Mouse (Mus musculus) forebrain, embryonic 15.5 days (tissue): ENCODE results near the gene 9530053A07Rik. TPM values are rescaled to one million over a fixed set of nuclear protein-coding genes. Genes with fewer than 3 reads are reported as not detected.
"Not testable (repeated sequence)": the region's sequence is repeated elsewhere in the genome, so short reads cannot be mapped to it uniquely, and the experiment has no call there.

Experiments
- ATAC-seq: fragments of 200-750 bp; cut with Nextera tagmentation; replicated peaks from 2 replicates; pipeline ENCODE4 v1.8.0; 2017; ENCODE audit warnings: mild to moderate bottlenecking, moderate TSS enrichment, moderate library complexity
- H3K27ac ChIP-seq: fragments of 300-500 bp; sonication (generic); replicated peaks from 2 replicates; pipeline ENCODE4 v1.5.1; 2015; ENCODE audit warnings: mild to moderate bottlenecking, inconsistent platforms
- H3K27me3 ChIP-seq: fragments of 300-500 bp; sonication (generic); 2 replicates; pipeline ENCODE4 v1.6.1; 2015; ENCODE audit warnings: inconsistent platforms
- H3K36me3 ChIP-seq: fragments of 300-500 bp; sonication (generic); 2 replicates; pipeline ENCODE4 v1.6.1; 2015; ENCODE audit warnings: mild to moderate bottlenecking, inconsistent platforms
- H3K4me1 ChIP-seq: fragments of 300-500 bp; sonication (generic); 2 replicates; pipeline ENCODE4 v1.6.1; 2015; ENCODE audit warnings: inconsistent platforms
- H3K4me2 ChIP-seq: fragments of 300-500 bp; sonication (generic); replicated peaks from 2 replicates; pipeline ENCODE4 v1.6.1; 2015; ENCODE audit warnings: mild to moderate bottlenecking, inconsistent platforms
- H3K4me3 ChIP-seq: fragments of 300-500 bp; sonication (generic); 2 replicates; pipeline ENCODE4 v1.5.1; 2015; ENCODE audit warnings: mild to moderate bottlenecking, inconsistent platforms
- H3K9ac ChIP-seq: fragments of 300-500 bp; sonication (generic); replicated peaks from 2 replicates; pipeline ENCODE4 v1.6.1; 2015; ENCODE audit warnings: mild to moderate bottlenecking, inconsistent platforms
- H3K9me3 ChIP-seq: fragments of 300-500 bp; sonication (generic); 2 replicates; pipeline ENCODE4 v1.6.1; 2016; ENCODE audit warnings: inconsistent platforms
- WGBS: fragments of 180-500 bp; shearing (Covaris S2); methylation state at CpG from one replicate; pipeline ENCODE4 v1.1.7; 2015; ENCODE audit warnings: mixed read lengths; 5-methylcytosine and 5-hydroxymethylcytosine counted together
- polyA plus RNA-seq: library from polyadenylated mRNA; unstranded; fragments of >200 nt; fragmentation: Nextera tagmentation; extraction: Ambion mirVana; gene quantifications from 2 replicates; pipeline ENCODE4 v1.2.1, GENCODE M21; 2015

Gene 9530053A07Rik
- polyA plus RNA-seq, 1 experiment from 2014 or later, result 0.11 TPM

DNA sequence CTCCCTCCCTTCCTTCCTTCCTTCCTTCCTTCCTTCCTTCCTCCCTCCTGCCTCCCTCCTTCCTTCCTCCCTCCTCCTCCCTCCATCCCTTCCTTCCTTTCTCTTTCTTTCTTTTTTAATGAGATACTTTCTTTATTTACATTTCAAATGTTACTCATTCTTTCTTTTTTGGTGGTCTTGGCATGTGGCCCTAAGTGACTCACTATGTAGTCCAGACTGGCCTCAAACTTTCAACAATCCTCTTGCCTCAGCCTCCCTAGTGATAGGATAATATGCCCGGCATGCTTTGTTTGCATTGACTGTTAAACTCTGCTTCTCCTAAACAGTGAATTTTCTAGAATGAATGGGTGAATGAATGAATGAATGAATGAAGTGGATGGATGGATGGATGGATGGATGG is 20.6 kb downstream of the 9530053A07Rik start:
- no peak for ATAC-seq
- Histone ChIP-seq H3K27me3 (no peaks in the 10 kb centered on the region), H3K9me3 (no peaks in the 10 kb centered on the region), H3K4me1 (no peaks in the 10 kb centered on the region), H3K36me3 (no peaks in the 10 kb centered on the region), H3K27ac (no peak overlapping the region), H3K9ac (no peak overlapping the region), H3K4me3 (no peak overlapping the region), H3K4me2 (no peak overlapping the region)
- WGBS, result 95% methylated on average over 1 of the region's 1 CpGs

DNA sequence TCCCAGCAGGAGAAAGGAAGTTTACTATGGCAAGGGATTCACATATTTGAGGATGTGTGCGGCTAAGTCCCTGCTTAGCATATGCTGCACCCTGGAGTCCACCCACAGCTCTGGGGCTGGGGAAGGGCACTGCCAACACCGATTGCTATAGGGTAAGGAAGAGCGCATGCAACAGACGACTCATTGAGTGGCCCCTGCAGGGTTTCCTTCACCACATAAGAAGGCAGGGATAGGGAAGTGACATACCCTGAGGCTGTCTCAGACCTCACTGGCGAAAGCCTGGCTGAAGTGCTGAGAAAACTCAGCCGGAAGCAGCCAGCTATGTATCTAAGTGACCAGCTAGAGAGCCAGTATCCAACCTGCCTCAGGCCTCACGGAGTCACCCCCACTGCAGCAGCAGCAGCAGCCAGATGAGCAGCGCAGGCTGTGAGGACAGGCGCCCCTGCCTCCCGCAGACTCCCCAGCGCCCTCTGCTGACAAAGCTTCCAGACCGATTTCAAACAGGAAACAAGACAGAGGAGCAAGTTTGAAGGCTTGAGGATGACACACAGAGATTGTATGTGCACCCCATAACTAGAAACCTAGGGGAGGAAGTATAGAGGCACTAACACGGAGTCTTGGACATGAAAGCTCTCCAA is 22.4 kb downstream of the 9530053A07Rik start:
- Histone ChIP-seq H3K36me3 (no peaks in the 10 kb centered on the region), H3K4me2 (no peak overlapping the region), H3K9me3 (no peaks in the 10 kb centered on the region), H3K27ac (no peak overlapping the region), H3K4me3 (no peak overlapping the region), H3K27me3 (no peaks in the 10 kb centered on the region), H3K9ac (no peak overlapping the region), H3K4me1 (no peaks in the 10 kb centered on the region)
- no peak for ATAC-seq
- WGBS, result 16% methylated on average over 13 of the region's 13 CpGs

DNA sequence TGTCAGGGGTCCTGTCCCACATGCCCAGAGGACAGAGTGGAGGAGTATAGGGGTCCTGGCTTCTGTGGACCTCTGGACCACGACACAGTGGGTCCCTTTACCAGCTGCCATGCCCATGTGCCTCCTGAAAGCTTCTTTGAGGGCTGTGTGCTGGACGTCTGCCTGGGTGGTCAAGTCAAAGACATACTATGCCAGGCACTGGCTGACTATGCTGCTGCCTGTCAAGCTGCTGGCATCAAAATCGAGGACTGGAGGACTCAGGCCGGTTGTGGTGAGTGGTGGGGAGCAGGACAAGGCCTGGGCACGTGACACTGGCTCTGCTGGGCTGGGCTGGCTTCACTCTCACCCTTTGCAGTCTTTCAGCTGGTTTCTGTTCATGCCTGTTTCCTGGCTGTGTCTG is 24.3 kb downstream of the 9530053A07Rik start:
- not testable (repeated sequence) for H3K36me3 ChIP-seq, H3K4me3 ChIP-seq, ATAC-seq, H3K9me3 ChIP-seq, H3K9ac ChIP-seq, H3K27ac ChIP-seq, H3K27me3 ChIP-seq, H3K4me1 ChIP-seq, H3K4me2 ChIP-seq
- WGBS, result 34% methylated on average over 5 of the region's 5 CpGs

DNA sequence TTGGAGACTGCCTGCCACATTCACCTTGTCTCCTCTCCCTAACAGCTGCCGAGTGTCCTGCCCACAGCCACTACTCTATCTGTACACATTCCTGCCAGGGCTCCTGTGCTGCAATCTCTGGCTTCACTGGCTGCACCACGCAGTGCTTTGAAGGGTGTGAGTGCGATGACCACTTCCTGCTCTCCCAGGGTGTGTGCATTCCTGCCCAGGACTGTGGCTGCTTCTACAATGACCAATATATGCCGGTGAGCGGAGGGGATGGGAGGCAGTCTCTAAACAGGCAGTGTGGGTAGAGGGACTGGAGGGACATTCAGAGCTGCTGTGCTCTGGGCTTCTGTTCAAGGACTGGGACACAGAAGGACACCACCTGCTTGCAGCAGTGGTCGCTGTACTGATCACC is 30.0 kb downstream of the 9530053A07Rik start:
- no peak overlapping the region for H3K9ac ChIP-seq
- ATAC-seq, result no peak

DNA sequence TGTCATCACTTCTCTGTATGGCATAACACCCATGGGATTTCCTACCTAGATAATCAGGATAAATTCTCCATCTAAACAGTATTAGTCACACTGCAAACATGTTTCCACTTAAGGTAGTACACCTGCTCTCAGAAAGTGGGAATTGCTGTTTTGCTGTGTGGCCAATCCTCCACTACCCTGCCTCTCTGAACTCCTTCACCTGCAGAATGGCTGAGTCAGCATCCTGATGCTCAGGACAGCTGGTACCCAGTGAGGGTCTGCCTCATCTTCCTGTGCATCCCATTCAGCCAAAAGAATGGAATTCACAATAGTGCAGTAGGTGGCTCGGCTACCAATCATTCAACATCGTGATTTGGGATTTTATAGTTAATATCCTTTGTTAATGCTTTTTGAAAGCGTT is 30.6 kb downstream of the 9530053A07Rik start:
- no peak overlapping the region for H3K27ac ChIP-seq
- no peak overlapping the region for H3K4me2 ChIP-seq
- no peak for ATAC-seq
- 71% methylated on average over 3 of the region's 3 CpGs for WGBS
- no peaks in the 10 kb centered on the region for H3K9me3 ChIP-seq
- H3K9ac ChIP-seq, result no peak overlapping the region
- H3K4me3 ChIP-seq, result no peak overlapping the region
- no peaks in the 10 kb centered on the region for H3K4me1 ChIP-seq
- H3K36me3 ChIP-seq, result no peaks in the 10 kb centered on the region
- H3K27me3 ChIP-seq, result no peaks in the 10 kb centered on the region

More for the DNA sequence above, 30.0 kb downstream of the 9530053A07Rik start:
- H3K4me1 ChIP-seq, result no peaks in the 10 kb centered on the region
- no peak overlapping the region for H3K27ac ChIP-seq
- no peak overlapping the region for H3K4me3 ChIP-seq
- no peak overlapping the region for H3K4me2 ChIP-seq
- no peaks in the 10 kb centered on the region for H3K36me3 ChIP-seq
- no peaks in the 10 kb centered on the region for H3K9me3 ChIP-seq
- 75% methylated on average over 6 of the region's 6 CpGs for WGBS
- H3K27me3 ChIP-seq, result no peaks in the 10 kb centered on the region

DNA sequence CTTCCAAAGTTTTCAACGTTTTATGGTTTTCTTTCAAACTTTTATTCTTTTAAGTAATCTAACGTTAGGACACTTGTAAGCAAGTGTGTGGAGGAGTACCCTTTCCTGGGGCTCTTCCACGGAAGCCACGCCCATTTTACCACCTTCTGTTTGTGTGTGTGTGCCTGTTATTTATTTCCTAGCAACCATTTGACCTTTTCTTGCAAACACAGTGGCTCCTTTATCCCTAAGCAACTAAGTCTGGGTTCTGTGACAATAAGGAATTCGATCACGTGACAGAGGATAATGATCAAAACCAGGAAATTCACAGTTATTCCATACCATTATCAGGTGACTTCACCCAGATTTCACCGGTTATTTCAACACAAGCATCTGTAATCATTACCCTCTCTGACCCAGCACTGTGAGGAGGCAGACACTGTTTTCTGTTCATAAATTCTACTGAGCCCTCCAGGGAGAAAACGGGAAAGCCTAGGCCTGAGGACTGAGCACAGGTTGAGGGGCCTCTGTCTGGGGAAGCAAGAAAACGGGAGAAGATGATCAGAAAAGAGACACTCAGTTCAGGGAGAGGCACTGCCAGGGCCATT is 32.0 kb downstream of the 9530053A07Rik start:
- H3K4me1 ChIP-seq, result no peaks in the 10 kb centered on the region
- no peak overlapping the region for H3K4me2 ChIP-seq
- H3K27ac ChIP-seq, result no peak overlapping the region
- no peak overlapping the region for H3K9ac ChIP-seq
- H3K27me3 ChIP-seq, result no peaks in the 10 kb centered on the region
- no peaks in the 10 kb centered on the region for H3K9me3 ChIP-seq
- no peaks in the 10 kb centered on the region for H3K36me3 ChIP-seq
- ATAC-seq, result no peak
- H3K4me3 ChIP-seq, result no peak overlapping the region
- WGBS, result 56% methylated on average over 9 of the region's 9 CpGs

DNA sequence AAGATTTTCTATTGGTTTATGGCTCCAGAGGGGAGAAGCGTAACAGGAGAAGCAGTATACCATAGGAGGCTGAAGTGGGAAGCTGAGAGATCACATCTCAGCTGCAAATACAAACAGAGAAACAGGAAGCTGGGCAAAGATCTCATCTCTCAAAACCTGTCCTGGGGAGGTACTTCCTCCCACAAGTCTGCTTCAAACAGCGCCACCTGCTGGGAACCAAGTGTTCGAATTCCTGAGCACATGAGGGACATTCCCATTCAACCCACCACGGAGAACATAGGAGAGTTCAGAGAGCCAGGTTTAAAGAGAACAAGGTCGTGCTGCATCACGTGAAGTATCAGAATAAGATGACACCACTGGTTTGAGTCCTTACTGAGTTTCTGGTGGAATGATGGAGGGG is 36.1 kb downstream of the 9530053A07Rik start:
- H3K4me1 ChIP-seq, result peaks cover 18% of the 10 kb centered on the region
- H3K36me3 ChIP-seq, result no peaks in the 10 kb centered on the region
- H3K27ac ChIP-seq, result no peak overlapping the region
- no peak overlapping the region for H3K4me3 ChIP-seq
- WGBS, result 85% methylated on average over 6 of the region's 6 CpGs
- no peak for ATAC-seq
- H3K4me2 ChIP-seq, result no peak overlapping the region
- no peaks in the 10 kb centered on the region for H3K9me3 ChIP-seq
- no peaks in the 10 kb centered on the region for H3K27me3 ChIP-seq
- H3K9ac ChIP-seq, result no peak overlapping the region

DNA sequence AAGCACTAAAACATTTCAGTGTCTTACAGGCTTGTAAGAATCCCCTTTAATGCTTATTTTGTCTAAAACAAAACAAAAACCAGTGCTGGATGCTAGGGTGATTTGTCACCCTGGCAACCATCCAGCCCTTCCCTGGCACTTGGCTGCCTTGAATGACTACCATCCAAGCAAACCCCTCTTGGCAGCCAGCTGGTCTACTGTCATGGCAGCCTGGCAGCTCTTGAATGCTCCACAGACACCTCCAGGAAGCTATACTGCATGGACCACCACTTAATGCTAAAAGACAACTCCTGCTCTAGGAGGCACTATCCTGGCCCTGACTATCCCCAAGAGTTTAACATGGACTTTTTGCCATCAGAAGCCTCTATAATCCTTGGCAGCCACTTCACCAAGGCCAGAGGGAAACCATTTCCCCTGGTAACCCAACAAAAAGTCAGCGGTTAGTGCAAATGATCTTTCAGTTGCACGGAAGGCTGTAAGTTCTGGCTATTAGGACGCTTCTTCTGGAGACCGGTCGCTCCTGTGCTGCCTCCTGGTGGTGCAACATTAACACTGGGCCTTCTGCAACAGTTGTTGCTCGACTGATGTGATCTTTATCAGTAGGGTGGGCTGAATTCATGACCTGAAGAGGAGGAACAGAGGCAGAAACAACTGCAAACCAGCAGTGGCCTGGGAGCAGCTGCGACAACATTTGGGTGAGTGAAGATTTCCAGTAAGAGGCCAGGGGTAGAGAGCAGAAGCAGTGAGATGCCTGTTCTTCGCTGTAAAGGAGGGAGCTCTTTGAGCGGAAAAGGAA is 39.3 kb downstream of the 9530053A07Rik start:
- WGBS, result 9% methylated on average over 9 of the region's 9 CpGs
- peak; percentile 33; the same call in 1 of the 2 replicates for ATAC-seq
- H3K9ac ChIP-seq, result peak overlapping the region; percentile 41
- H3K4me3 ChIP-seq, result peak overlapping the region; percentile 96
- peaks cover 33% of the 10 kb centered on the region for H3K4me1 ChIP-seq
- H3K4me2 ChIP-seq, result peak overlapping the region; percentile 80
- H3K9me3 ChIP-seq, result no peaks in the 10 kb centered on the region
- no peaks in the 10 kb centered on the region for H3K27me3 ChIP-seq
- H3K36me3 ChIP-seq, result no peaks in the 10 kb centered on the region
- H3K27ac ChIP-seq, result peak overlapping the region; percentile 86

DNA sequence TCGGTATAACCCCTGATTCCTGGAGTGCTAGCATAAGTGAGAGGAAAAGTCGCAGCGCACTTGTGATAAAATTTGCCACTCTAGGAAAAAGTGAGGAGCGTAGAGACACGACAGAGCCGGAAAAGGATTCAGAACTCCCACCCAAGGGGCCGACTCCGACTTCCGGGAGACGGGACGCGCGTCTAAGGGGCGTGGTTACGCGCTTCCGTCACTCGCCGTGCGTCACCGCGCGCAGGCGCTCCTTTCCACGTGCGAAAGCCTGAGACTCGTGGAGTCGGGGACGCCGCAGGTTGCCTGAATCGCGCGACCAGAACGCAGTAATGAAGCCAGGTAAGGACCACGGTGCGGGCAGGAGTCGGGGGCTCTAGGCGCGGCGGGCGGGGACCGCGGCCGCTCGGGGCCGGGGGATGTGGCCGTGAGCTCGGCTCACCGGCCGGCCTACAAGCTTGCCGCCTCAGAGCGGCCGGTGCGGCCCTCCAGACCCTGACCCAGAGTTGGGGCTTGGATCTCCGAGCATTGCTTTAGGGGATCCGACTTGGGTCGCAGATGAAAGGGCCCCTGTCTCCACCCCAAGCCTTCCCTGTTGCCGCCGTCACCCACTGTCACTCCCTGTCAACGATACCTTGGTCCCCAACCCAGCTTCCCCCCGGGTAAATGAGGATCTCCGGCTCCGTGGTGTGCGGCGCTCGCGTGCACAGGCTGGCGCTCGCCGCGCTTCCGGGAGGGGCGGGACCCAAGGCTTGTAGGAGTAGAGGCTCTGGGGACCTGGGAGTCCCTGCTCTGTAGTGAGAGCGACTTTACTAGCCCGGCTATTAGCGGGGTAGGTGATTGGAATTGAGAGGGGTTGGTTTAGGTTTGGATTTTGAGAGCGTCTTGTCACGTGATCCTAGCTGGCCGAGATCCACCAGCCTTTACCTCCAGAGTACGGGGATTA is 40.5 kb downstream of the 9530053A07Rik start, which contains the start of gene Fbl:
Gene Fbl, plus strand, starts transcription at position 222 of the 934 bp plus-strand sequence.
- peaks cover 33% of the 10 kb centered on the region for H3K4me1 ChIP-seq
- H3K36me3 ChIP-seq, result no peaks in the 10 kb centered on the region
- H3K9me3 ChIP-seq, result no peaks in the 10 kb centered on the region
- H3K9ac ChIP-seq, result peak within 1 kb of the TSS; percentile 80
- peak within 1 kb of the TSS; percentile 86 for H3K27ac ChIP-seq
- under 1% methylated on average over 80 of the region's 80 CpGs for WGBS
- peak within 1 kb of the TSS; percentile 80 for H3K4me2 ChIP-seq
- H3K4me3 ChIP-seq, result peak within 1 kb of the TSS; percentile 96
- no peaks in the 10 kb centered on the region for H3K27me3 ChIP-seq
- peak; percentile 94 for ATAC-seq

DNA sequence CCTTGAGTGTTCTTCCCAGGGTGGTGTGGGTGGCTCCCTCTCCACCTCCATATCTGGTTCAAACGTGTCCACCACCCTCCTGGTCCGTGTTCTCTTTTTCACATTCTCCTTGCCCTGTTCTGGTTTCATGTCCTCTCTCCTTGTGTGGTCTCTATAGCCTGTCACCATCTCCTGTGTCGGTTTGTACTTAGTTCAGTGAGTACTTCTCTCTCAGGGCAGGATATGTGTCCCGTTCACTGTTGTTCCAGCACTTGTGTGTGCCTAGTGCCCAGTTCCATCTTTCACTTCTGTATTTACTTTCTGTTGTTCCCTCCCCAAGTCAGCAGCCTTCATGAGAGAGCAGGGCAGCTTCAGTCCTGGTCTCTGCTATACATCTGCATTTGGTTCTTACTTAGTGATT is 46.1 kb downstream of the 9530053A07Rik start:
- Histone ChIP-seq H3K36me3 (peaks cover 32% of the 10 kb centered on the region), H3K9me3 (no peaks in the 10 kb centered on the region), H3K4me1 (peaks cover 16% of the 10 kb centered on the region), H3K4me2 (no peak overlapping the region), H3K27ac (no peak overlapping the region), H3K4me3 (no peak overlapping the region), H3K27me3 (no peaks in the 10 kb centered on the region), H3K9ac (no peak overlapping the region)
- no peak for ATAC-seq
- WGBS, result 92% methylated on average over 4 of the region's 4 CpGs

DNA sequence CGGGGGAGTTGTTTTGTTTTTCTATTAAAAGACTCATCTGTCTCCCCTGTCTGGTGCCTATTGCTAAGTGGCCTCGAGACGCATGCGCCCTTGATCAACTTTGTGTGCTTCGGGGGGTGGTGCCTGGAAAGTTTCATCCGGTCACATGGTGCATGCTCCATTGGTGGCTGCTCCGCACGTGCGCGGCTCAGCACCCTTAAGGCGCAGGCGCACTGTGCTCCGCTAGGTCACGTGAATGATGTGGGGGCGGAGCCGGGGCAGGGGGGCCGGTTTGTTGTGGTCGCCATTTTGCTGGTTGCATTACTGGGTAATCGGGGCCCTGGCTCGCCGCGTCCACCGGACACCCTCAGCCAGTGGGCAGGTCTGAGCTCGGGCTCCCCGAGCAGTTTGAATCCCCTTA is 50.0 kb downstream of the 9530053A07Rik start, which contains the start of gene Dyrk1b:
Gene Dyrk1b, plus strand, starts transcription at position 242 of the 400 bp plus-strand sequence.
- peak within 1 kb of the TSS; percentile 94 for H3K9ac ChIP-seq
- peaks cover 62% of the 10 kb centered on the region for H3K36me3 ChIP-seq
- peak; percentile 91 for ATAC-seq
- peak within 1 kb of the TSS; percentile 97 for H3K27ac ChIP-seq
- no peaks in the 10 kb centered on the region for H3K27me3 ChIP-seq
- peak within 1 kb of the TSS; percentile 99 for H3K4me3 ChIP-seq
- peaks cover 13% of the 10 kb centered on the region for H3K4me1 ChIP-seq
- H3K9me3 ChIP-seq, result no peaks in the 10 kb centered on the region
- under 1% methylated on average over 25 of the region's 25 CpGs for WGBS
- H3K4me2 ChIP-seq, result peak within 1 kb of the TSS; percentile 66
